13 mouse cellular contexts compared by ENCODE assay signal in the genomic region with DNA sequence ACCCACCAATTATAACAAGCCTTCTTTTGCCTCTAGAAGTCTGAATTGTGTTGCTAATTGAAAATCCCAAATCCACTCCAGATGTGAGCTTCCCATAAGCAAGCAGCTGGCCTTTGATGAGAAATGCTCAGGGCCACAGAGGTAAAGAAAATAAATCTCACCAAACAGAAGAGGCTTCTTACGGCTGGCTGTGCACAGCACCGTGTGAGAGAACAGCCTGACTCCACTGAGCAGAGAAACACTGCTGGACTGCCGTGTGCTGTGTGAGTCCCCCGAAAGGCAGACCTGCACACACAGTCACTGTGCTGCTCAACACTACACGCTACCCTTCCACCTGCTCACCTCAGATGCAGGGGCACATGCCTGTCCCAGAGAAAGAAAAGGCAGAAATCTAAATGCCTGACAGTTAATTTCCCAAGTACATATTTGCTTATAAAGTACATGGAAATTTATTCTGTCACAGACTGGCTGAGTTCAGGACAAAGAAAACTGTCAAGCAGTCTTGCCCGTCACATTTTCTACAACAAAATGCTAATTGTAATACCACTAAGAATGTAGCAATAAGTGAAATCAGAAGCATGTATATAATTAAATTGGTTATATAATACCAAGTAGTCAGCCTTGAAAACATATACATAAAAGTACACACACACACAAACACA.
DNase-seq lines count a peak whose midpoint lies in the region; ATAC-seq and TF ChIP-seq lines count a peak whose summit lies in the region.
"Had no signal": no experiment of that assay in that cellular context is flagged by ENCODE, and none has a peak within 500 bp of the region (broad histone marks: within the 10 kb centered on the region; RNA-seq: fewer than 3 reads in every experiment).

No protein-coding gene starts in this region.

- H3K36me3 ChIP-seq in liver, adult 2 months (ENCODE audit: control insufficient read depth, insufficient read depth, low read length) = peaks cover 59% of the 10 kb centered on the region
- peaks cover 25% of the 10 kb centered on the region for H3K36me3 ChIP-seq in forebrain, embryonic 16.5 days (ENCODE audit: control insufficient read depth, insufficient read depth)
- peaks cover 67% of the 10 kb centered on the region for H3K36me3 ChIP-seq in limb, embryonic 13.5 days
- H3K36me3 ChIP-seq in neural tube, embryonic 15.5 days = peaks cover 70% of the 10 kb centered on the region
- peaks cover 74% of the 10 kb centered on the region for H3K36me3 ChIP-seq in intestine, postnatal 0 days (ENCODE audit: control insufficient read depth, insufficient read depth)

- H3K9me3 ChIP-seq in forebrain, embryonic 16.5 days (ENCODE audit: control insufficient read depth, low read length) = no peaks in the 10 kb centered on the region
- no peaks in the 10 kb centered on the region for H3K9me3 ChIP-seq in limb, embryonic 13.5 days
- no peaks in the 10 kb centered on the region for H3K9me3 ChIP-seq in neural tube, embryonic 15.5 days (replicated peaks)
- H3K9me3 ChIP-seq in intestine, postnatal 0 days (ENCODE audit: control insufficient read depth) = no peaks in the 10 kb centered on the region
- H3K9me3 ChIP-seq: liver, embryonic 12.5 days had no signal

- no peaks in the 10 kb centered on the region for H3K27me3 ChIP-seq in liver, adult 2 months (ENCODE audit: control insufficient read depth, insufficient read depth, low read length)
- no peaks in the 10 kb centered on the region for H3K27me3 ChIP-seq in forebrain, embryonic 16.5 days (replicated peaks; ENCODE audit: control insufficient read depth, insufficient read depth, low read length)
- no peaks in the 10 kb centered on the region for H3K27me3 ChIP-seq in limb, embryonic 13.5 days
- no peaks in the 10 kb centered on the region for H3K27me3 ChIP-seq in neural tube, embryonic 15.5 days (replicated peaks)
- H3K27me3 ChIP-seq in intestine, postnatal 0 days (replicated peaks; ENCODE audit: control insufficient read depth, insufficient read depth, low read length) = no peaks in the 10 kb centered on the region
- H3K27me3 ChIP-seq: liver, embryonic 12.5 days had no signal

- DNase-seq in liver, adult 2 months (ENCODE audit: extremely low read depth, low read depth, low spot score) = no peak
- DNase-seq in liver = no peak
- DNase-seq in ovary, postnatal 14 days (ENCODE audit: low spot score) = no peak
- no peak for DNase-seq in layer of hippocampus, adult 9-11 months
- DNase-seq: B cell, adult 2 months; cerebellum, postnatal 25 days; heart, postnatal 14 days; kidney, postnatal 10 days had no signal

- 82% methylated on average over 6 of the region's 6 CpGs for WGBS in liver, adult 2 months
- WGBS in forebrain, embryonic 16.5 days = 23% methylated on average over 6 of the region's 6 CpGs
- WGBS in limb, embryonic 13.5 days = 7% methylated on average over 6 of the region's 6 CpGs
- WGBS in neural tube, embryonic 15.5 days = 24% methylated on average over 6 of the region's 6 CpGs
- 75% methylated on average over 6 of the region's 6 CpGs for WGBS in intestine, postnatal 0 days

- no peaks in the 10 kb centered on the region for H3K79me2 ChIP-seq in liver, adult 2 months (ENCODE audit: control insufficient read depth, insufficient read depth, low read length)

- no peak for TF ChIP-seq POLR2A in liver, adult 2 months (IDR thresholded peaks at IDR 0.05; ENCODE audit: extremely low read depth, insufficient read depth, low read length)

- ATAC-seq in forebrain, embryonic 16.5 days = peak; percentile 91
- peak; percentile 89 for ATAC-seq in limb, embryonic 13.5 days (ENCODE audit: low FRiP score, low read depth)
- ATAC-seq in neural tube, embryonic 15.5 days (ENCODE audit: low FRiP score) = no peak
- no peak for ATAC-seq in intestine, postnatal 0 days
- ATAC-seq: liver, embryonic 12.5 days had no signal

- peak overlapping the region; percentile 0 for H3K27ac ChIP-seq in liver, adult 2 months (replicated peaks; ENCODE audit: insufficient read depth, low read depth, low read length)
- peak overlapping the region; percentile 62 for H3K27ac ChIP-seq in forebrain, embryonic 16.5 days (ENCODE audit: low read length)
- H3K27ac ChIP-seq in limb, embryonic 13.5 days = peak overlapping the region; percentile 80
- 0 out of 2 replicates have a peak overlapping the region, but pooled peaks have one; percentile 9 for H3K27ac ChIP-seq in neural tube, embryonic 15.5 days (replicated peaks)
- H3K27ac ChIP-seq in intestine, postnatal 0 days (ENCODE audit: low read depth, low read length) = no peak overlapping the region
- H3K27ac ChIP-seq: liver, embryonic 12.5 days had no signal

- peak overlapping the region; percentile 7; the same call in 1 of the 2 replicates for H3K4me2 ChIP-seq in forebrain, embryonic 16.5 days (ENCODE audit: low read length)
- no peak overlapping the region for H3K4me2 ChIP-seq in limb, embryonic 13.5 days (replicated peaks)
- no peak overlapping the region for H3K4me2 ChIP-seq in neural tube, embryonic 15.5 days
- no peak overlapping the region for H3K4me2 ChIP-seq in intestine, postnatal 0 days (replicated peaks; ENCODE audit: low read depth)
- H3K4me2 ChIP-seq: liver, embryonic 12.5 days had no signal

- no peak for TF ChIP-seq CTCF in liver, adult 2 months (IDR thresholded peaks at IDR 0.05; ENCODE audit: low read depth, low read length)
- no peak for TF ChIP-seq CTCF in intestine, postnatal 0 days (IDR thresholded peaks at IDR 0.05; ENCODE audit: low read depth)

- peaks cover 12% of the 10 kb centered on the region for H3K4me1 ChIP-seq in liver, adult 2 months (ENCODE audit: control insufficient read depth, insufficient read depth, low read length)
- H3K4me1 ChIP-seq in forebrain, embryonic 16.5 days (replicated peaks; ENCODE audit: control insufficient read depth, insufficient read depth, low read length) = peaks cover 6% of the 10 kb centered on the region
- peaks cover 16% of the 10 kb centered on the region for H3K4me1 ChIP-seq in limb, embryonic 13.5 days
- 0 out of 2 replicates have a peak, but pooled peaks cover 3% of the 10 kb centered on the region for H3K4me1 ChIP-seq in neural tube, embryonic 15.5 days
- H3K4me1 ChIP-seq in intestine, postnatal 0 days (replicated peaks; ENCODE audit: control insufficient read depth, insufficient read depth, low read length) = no peaks in the 10 kb centered on the region
- H3K4me1 ChIP-seq: liver, embryonic 12.5 days had no signal

- no peak overlapping the region for H3K9ac ChIP-seq in liver, adult 2 months (ENCODE audit: low read depth, low read length)
- no peak overlapping the region for H3K9ac ChIP-seq in forebrain, embryonic 16.5 days (replicated peaks; ENCODE audit: low read depth, low read length)
- no peak overlapping the region for H3K9ac ChIP-seq in limb, embryonic 13.5 days
- no peak overlapping the region for H3K9ac ChIP-seq in neural tube, embryonic 15.5 days (replicated peaks)
- H3K9ac ChIP-seq in intestine, postnatal 0 days (ENCODE audit: low read depth, low read length) = no peak overlapping the region
- H3K9ac ChIP-seq: liver, embryonic 12.5 days had no signal

- H3K4me3 ChIP-seq in liver, adult 2 months (ENCODE audit: insufficient read depth, low read depth, low read length) = no peak overlapping the region
- no peak overlapping the region for H3K4me3 ChIP-seq in forebrain, embryonic 16.5 days (replicated peaks; ENCODE audit: low read length)
- H3K4me3 ChIP-seq in limb, embryonic 13.5 days = no peak overlapping the region
- H3K4me3 ChIP-seq in neural tube, embryonic 15.5 days (replicated peaks) = no peak overlapping the region
- H3K4me3 ChIP-seq in intestine, postnatal 0 days (ENCODE audit: low read depth, low read length) = no peak overlapping the region
- H3K4me3 ChIP-seq: liver, embryonic 12.5 days had no signal

Comparison
In these comparisons a context has a peak if more than half of its experiments do, and no peak if none do; other contexts are left out.
1. ATAC-seq: peak in forebrain, embryonic 16.5 days (single experiment) and limb, embryonic 13.5 days (single experiment); none in neural tube, embryonic 15.5 days (single experiment) and intestine, postnatal 0 days (single experiment).